Mouse (Mus musculus): ENCODE results near the gene Itgam.

- TF ChIP-seq CTCF (IDR thresholded peaks at IDR 0.05; ENCODE audit: low read depth, low read length): no peak
- no peak for TF ChIP-seq GATA1 (IDR thresholded peaks at IDR 0.05; ENCODE audit: borderline replicate concordance, low read length)
- TF ChIP-seq GATA2 (IDR thresholded peaks at IDR 0.05; ENCODE audit: borderline replicate concordance, low read depth, low read length): no peak
Measured at GRCm38 (mm10) chr7:128166391-128166790, 104.0 kb downstream of the Itgam start.

Measured in G1E (cell line).